Mouse (Mus musculus) liver, embryonic 13.5 days (tissue): ENCODE data around the gene Nr2f2. TPM values are rescaled to one million over a fixed set of nuclear protein-coding genes. Genes with fewer than 3 reads are reported as not detected.

ENCODE experiments used
- ATAC-seq: fragments of 200-750 bp; cut with Nextera tagmentation; 2 replicates; pipeline ENCODE4 v1.8.0; 2017; ENCODE audit warnings: low read depth, mild to moderate bottlenecking, moderate number of reproducible peaks, moderate library complexity
- DNase-seq: peaks from one replicate; pipeline ENCODE4 v3.0.0; 2022
- H3K27ac ChIP-seq: fragments of 300-500 bp; sonication (generic); 2 replicates; pipeline ENCODE4 v1.5.1; 2015; ENCODE audit warnings: moderate library complexity, mild to moderate bottlenecking, inconsistent platforms
- H3K27me3 ChIP-seq: fragments of 300-500 bp; sonication (generic); 2 replicates; pipeline ENCODE4 v1.6.1; 2015; ENCODE audit warnings: mild to moderate bottlenecking, inconsistent platforms
- H3K36me3 ChIP-seq: fragments of 300-500 bp; sonication (generic); 2 replicates; pipeline ENCODE4 v1.6.1; 2015; ENCODE audit warnings: mild to moderate bottlenecking, inconsistent platforms
- H3K4me1 ChIP-seq: fragments of 300-500 bp; sonication (generic); replicated peaks from 2 replicates; pipeline ENCODE4 v1.6.1; 2015; ENCODE audit warnings: inconsistent platforms
- H3K4me2 ChIP-seq: fragments of 300-500 bp; sonication (generic); 2 replicates; pipeline ENCODE4 v1.6.1; 2015; ENCODE audit warnings: inconsistent platforms, mild to moderate bottlenecking, moderate library complexity
- H3K4me3 ChIP-seq: fragments of 300-500 bp; sonication (generic); replicated peaks from 2 replicates; pipeline ENCODE4 v1.5.1; 2015; ENCODE audit warnings: mild to moderate bottlenecking, inconsistent platforms
- H3K9ac ChIP-seq: fragments of 300-500 bp; sonication (generic); 2 replicates; pipeline ENCODE4 v1.6.1; 2015; ENCODE audit warnings: mild to moderate bottlenecking, inconsistent platforms
- H3K9me3 ChIP-seq: fragments of 300-500 bp; sonication (generic); replicated peaks from 2 replicates; pipeline ENCODE4 v1.6.1; 2016; ENCODE audit warnings: inconsistent platforms
- WGBS: fragments of 180-500 bp; shearing (Covaris S2); methylation state at CpG from one replicate; pipeline ENCODE4 v1.1.7; 2015; ENCODE audit not compliant: insufficient replicate concordance; 5-methylcytosine and 5-hydroxymethylcytosine counted together
- polyA plus RNA-seq: library from polyadenylated mRNA; unstranded; fragments of >200 nt; fragmentation: Nextera tagmentation; extraction: Ambion mirVana; gene quantifications from 2 replicates; pipeline ENCODE4 v1.2.1, GENCODE M21; 2015

Gene Nr2f2
- polyA plus RNA-seq, 1 experiment from 2014 or later: 10.2 TPM

- Histone ChIP-seq H3K27me3 (peaks cover 93% of the 10 kb centered on the region), H3K36me3 (no peaks in the 10 kb centered on the region), H3K4me1 (no peaks in the 10 kb centered on the region), H3K4me2 (peak overlapping the region; percentile 46), H3K9ac (peak overlapping the region; percentile 65), H3K4me3 (peak overlapping the region; percentile 48), H3K27ac (peak overlapping the region; percentile 76), H3K9me3 (no peaks in the 10 kb centered on the region)
- 2% methylated on average over 17 of the region's 17 CpGs for WGBS
- DNase-seq (no peak), ATAC-seq (no peak)
These were observed 1.1 kb downstream of the Nr2f2 start for GRCm38 (mm10) chr7:70365401-70365811.

DNA sequence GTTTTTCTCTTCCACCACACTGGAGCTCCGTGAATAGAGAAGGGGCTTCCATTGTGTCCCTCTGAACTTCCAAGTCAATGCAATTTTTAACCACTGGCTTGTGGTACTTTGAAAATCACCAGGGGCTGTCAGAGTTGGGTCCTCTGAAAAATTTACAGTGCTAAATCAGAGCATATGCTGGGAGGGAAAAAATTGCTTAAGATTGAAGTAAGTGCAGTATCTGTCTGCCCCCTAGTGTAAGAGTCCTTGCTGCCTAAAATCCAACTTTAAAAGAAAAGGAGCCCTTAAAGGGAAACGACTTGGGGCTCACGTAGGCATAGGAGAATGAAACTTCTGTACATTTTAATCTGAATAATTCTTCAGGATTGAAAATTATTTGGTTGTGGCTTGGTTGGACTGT, 1.7 kb downstream of the Nr2f2 start:
- Histone ChIP-seq H3K27ac (no peak overlapping the region), H3K9me3 (no peaks in the 10 kb centered on the region), H3K9ac (no peak overlapping the region), H3K27me3 (peaks cover 93% of the 10 kb centered on the region), H3K4me3 (peak overlapping the region; percentile 48), H3K36me3 (no peaks in the 10 kb centered on the region), H3K4me2 (peak overlapping the region; percentile 46), H3K4me1 (no peaks in the 10 kb centered on the region)
- 0% methylated on average over 3 of the region's 3 CpGs for WGBS
- ATAC-seq (no peak), DNase-seq (no peak)

GRCm38 (mm10) chr7:70363351-70363750, 3.2 kb downstream of the Nr2f2 start:
- Histone ChIP-seq H3K27me3 (peaks cover 93% of the 10 kb centered on the region), H3K36me3 (no peaks in the 10 kb centered on the region), H3K9ac (no peak overlapping the region), H3K27ac (no peak overlapping the region), H3K4me1 (no peaks in the 10 kb centered on the region), H3K9me3 (no peaks in the 10 kb centered on the region), H3K4me2 (peak overlapping the region; percentile 7; the same call in 1 of the 2 replicates), H3K4me3 (no peak overlapping the region)
- ATAC-seq (no peak), DNase-seq (no peak)
- 22% methylated on average over 4 of the region's 4 CpGs for WGBS

- Histone ChIP-seq H3K9me3 (no peaks in the 10 kb centered on the region), H3K27me3 (peaks cover 93% of the 10 kb centered on the region), H3K4me1 (no peaks in the 10 kb centered on the region), H3K27ac (no peak overlapping the region; the same call in 1 of the 2 replicates), H3K4me2 (peak overlapping the region; percentile 57), H3K36me3 (0 out of 2 replicates have a peak, but pooled peaks cover 4% of the 10 kb centered on the region), H3K4me3 (peak overlapping the region; percentile 62), H3K9ac (peak overlapping the region; percentile 13; the same call in 1 of the 2 replicates)
- DNase-seq: no peak
- WGBS: 6% methylated on average over 12 of the region's 12 CpGs
- no peak for ATAC-seq
These were observed 3.9 kb downstream of the Nr2f2 start for GRCm38 (mm10) chr7:70362526-70363170.

DNA sequence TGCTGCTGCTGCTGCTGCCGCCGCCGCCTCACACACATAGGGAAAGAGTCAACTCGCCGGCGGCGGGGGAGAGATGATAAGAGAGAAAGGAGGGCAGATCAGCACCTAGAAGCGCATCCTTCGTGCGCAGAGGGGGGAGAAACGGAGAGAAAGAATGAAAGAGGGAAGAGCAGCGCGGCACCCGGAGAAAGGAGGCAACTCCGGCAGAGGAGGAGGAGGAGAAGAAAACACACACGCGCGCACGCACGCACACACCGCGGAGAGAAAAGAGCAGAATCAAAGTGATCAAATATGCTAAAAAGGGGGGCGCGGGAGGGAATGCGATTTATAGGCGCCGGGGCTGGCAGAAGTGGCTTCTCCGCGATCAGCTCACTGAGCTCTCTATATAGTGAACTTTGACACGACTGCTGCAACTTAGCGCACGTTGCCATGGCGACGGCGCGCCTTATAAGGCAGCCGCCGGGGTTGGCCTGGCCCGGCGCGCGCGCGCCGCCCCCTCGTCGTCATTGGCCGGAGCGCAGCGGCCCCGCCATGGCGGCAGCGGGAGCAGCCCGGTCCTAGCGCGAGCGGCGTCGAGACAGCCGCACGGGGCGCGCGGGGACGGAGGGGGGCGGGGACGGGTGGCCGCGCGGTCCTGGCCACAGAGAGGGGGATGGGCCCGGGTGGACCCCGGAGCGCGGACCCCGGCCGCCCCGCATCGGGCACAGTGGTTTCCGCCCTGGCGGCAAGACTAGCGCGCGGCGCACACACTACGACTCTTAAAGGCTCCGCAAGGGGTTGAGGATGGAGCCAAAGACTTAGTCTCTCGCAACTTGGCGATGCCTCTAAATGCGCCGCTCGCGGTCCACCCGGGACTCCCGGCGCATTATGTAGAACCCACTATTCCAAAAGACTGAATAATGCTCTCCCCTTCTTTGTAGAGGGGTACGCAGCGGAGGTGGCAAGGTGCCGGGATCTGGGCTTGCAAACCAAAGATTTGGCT, 4.9 kb downstream of the Nr2f2 start:
- H3K27me3 ChIP-seq: peaks cover 93% of the 10 kb centered on the region

DNA sequence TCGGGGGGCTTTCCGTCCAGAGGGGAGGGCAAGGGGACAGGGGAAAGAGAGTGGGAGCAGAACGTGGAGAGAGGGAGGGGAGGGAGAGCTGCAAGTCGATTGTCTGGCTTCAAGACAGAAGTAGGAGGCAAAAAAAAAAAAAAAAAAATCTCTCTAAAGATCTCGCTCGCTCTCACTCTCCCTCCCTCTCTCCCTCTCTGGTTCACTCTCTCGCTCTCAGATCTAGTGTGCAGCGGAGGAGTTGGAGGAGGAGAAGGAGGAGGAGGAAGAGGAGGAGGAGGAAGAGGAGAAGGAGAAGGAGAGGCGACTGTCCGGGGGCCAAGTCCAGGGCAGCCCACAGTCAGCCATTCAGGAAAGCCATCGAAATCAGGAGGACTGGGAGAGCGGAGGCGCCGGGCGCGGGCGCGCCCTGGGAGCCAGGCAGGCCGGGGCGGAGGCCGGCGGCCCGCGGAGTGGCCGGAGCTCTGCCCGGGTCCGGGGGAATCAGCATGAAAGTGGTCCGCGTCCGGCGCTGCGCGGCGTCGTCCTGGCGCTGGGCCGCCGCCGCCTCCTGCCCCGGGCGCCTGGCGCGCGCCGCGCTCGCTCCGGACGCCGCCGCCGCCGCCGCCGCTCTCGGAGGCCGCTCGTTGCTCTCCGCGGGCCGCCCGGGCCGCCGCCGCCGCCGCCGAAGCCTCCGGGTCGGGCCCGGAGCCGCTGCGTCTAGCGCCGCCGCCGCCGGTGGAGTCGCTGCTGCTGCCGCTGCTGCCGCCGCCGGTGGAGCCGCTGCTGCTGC, 5.7 kb downstream of the Nr2f2 start:
- no peak for DNase-seq
- H3K36me3 ChIP-seq: 0 out of 2 replicates have a peak, but pooled peaks cover 6% of the 10 kb centered on the region
- ATAC-seq: no peak
- peaks cover 93% of the 10 kb centered on the region for H3K27me3 ChIP-seq
- H3K4me2 ChIP-seq: peak overlapping the region; percentile 57
- H3K9ac ChIP-seq: peak overlapping the region; percentile 73
- H3K27ac ChIP-seq: peak overlapping the region; percentile 89
- WGBS: 2% methylated on average over 32 of the region's 84 CpGs
- H3K4me3 ChIP-seq: peak overlapping the region; percentile 62
- no peaks in the 10 kb centered on the region for H3K9me3 ChIP-seq
- H3K4me1 ChIP-seq: peaks cover 8% of the 10 kb centered on the region

More for the DNA sequence above, 4.9 kb downstream of the Nr2f2 start:
- DNase-seq (peak; percentile 15), ATAC-seq (peak; percentile 71)
- under 1% methylated on average over 76 of the region's 98 CpGs for WGBS
- Histone ChIP-seq H3K4me3 (peak overlapping the region; percentile 62), H3K36me3 (0 out of 2 replicates have a peak, but pooled peaks cover 6% of the 10 kb centered on the region), H3K27ac (peak overlapping the region; percentile 89), H3K9me3 (no peaks in the 10 kb centered on the region), H3K4me2 (peak overlapping the region; percentile 57), H3K9ac (peak overlapping the region; percentile 73), H3K4me1 (peaks cover 6% of the 10 kb centered on the region)

- peaks cover 91% of the 10 kb centered on the region for H3K27me3 ChIP-seq
- H3K36me3 ChIP-seq: 0 out of 2 replicates have a peak, but pooled peaks cover 6% of the 10 kb centered on the region
- whole genome bisulfite sequencing: under 1% methylated on average over 59 of the region's 75 CpGs
- peak overlapping the region; percentile 89 for H3K27ac ChIP-seq
- H3K9me3 ChIP-seq: no peaks in the 10 kb centered on the region
- H3K9ac ChIP-seq: peak overlapping the region; percentile 73
- H3K4me3 ChIP-seq: peak overlapping the region; percentile 62
- DNase-seq (no peak), ATAC-seq (no peak)
- H3K4me2 ChIP-seq: peak overlapping the region; percentile 57
- peaks cover 8% of the 10 kb centered on the region for H3K4me1 ChIP-seq
These were observed 6.5 kb downstream of the Nr2f2 start for GRCm38 (mm10) chr7:70359791-70360581.

- DNase-seq (no peak), ATAC-seq (no peak)
- Histone ChIP-seq H3K4me3 (peak overlapping the region; percentile 62), H3K4me1 (peaks cover 8% of the 10 kb centered on the region), H3K9ac (peak overlapping the region; percentile 73), H3K36me3 (0 out of 2 replicates have a peak, but pooled peaks cover 6% of the 10 kb centered on the region), H3K27me3 (peaks cover 90% of the 10 kb centered on the region), H3K4me2 (peak overlapping the region; percentile 57), H3K27ac (peak overlapping the region; percentile 89), H3K9me3 (no peaks in the 10 kb centered on the region)
- WGBS: under 1% methylated on average over 33 of the region's 33 CpGs
These were observed 7.5 kb downstream of the Nr2f2 start for GRCm38 (mm10) chr7:70358848-70359591.

DNA sequence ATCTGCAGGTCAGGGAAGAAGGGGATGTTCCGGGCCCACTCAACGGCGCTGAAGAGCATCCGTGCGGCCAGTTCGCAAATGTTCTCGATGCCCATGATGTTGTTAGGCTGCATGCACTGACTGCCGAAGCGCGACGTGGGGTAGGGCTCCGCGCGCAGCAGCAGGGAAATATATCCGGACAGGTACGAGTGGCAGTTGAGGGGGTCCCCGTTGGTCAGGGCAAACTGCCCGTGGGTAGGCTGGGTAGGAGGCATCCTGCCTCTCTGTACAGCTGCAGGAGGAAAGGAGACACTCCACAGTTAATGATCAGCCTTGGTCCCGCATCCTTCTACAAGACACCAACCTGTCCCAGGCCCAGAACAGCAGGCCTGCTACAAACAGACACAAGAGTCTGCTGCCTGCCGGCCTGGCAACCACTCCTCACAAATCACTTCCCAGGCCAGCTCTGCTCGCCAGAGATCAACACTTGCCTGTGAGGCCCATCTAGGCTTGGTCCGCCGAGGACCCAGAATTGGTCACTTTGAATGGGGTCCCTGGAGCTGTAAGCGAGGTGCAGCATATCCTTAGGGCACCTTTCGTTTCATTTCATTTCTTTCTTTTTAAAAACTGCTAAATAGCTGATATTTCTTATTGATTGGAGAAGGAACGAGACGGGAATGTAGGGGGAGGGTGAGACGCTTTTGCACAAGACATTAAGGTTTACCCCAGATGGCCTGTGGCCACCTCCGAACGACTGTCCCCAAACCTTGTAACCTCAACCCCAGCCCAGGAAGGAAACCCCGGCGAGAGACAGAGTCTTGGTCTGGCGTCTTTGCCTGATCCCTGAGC, 8.3 kb downstream of the Nr2f2 start:
- H3K4me3 ChIP-seq: peak overlapping the region; percentile 62
- H3K9me3 ChIP-seq: no peaks in the 10 kb centered on the region
- DNase-seq: no peak
- no peak for ATAC-seq
- H3K27me3 ChIP-seq: peaks cover 83% of the 10 kb centered on the region
- peak overlapping the region; percentile 73 for H3K9ac ChIP-seq
- WGBS: 9% methylated on average over 33 of the region's 33 CpGs
- peaks cover 8% of the 10 kb centered on the region for H3K4me1 ChIP-seq
- 0 out of 2 replicates have a peak, but pooled peaks cover 6% of the 10 kb centered on the region for H3K36me3 ChIP-seq
- peak overlapping the region; percentile 75 for H3K27ac ChIP-seq
- peak overlapping the region; percentile 57 for H3K4me2 ChIP-seq
